Mouse (Mus musculus) E14TG2a.4 (cell line): ENCODE measurements around the gene Zfp981.
"Not testable (repeated sequence)": the region's sequence is repeated elsewhere in the genome, so short reads cannot be mapped to it uniquely, and the experiment has no call there.

Experiments used
- H3K27me3 ChIP-seq: 2 replicates; pipeline ENCODE4 v1.6.1; 2014; ENCODE audit warnings: low read length, control low read depth; ENCODE audit not compliant: insufficient read depth
- H3K36me3 ChIP-seq: 2 replicates; pipeline ENCODE4 v1.6.1; 2014; ENCODE audit warnings: low read length, control low read depth; ENCODE audit not compliant: insufficient read depth
- H3K4me1 ChIP-seq: replicated peaks from 2 replicates; pipeline ENCODE4 v1.6.1; 2014; ENCODE audit warnings: low read depth, low read length, control low read depth
- H3K4me3 ChIP-seq: replicated peaks from 2 replicates; pipeline ENCODE4 v1.5.1; 2014; ENCODE audit warnings: mild to moderate bottlenecking, low read length
- H3K9me3 ChIP-seq: 2 replicates; pipeline ENCODE4 v1.6.1; 2014; ENCODE audit warnings: low read length, control low read depth
- CTCF ChIP-seq: conservative IDR thresholded peaks from 2 replicates; pipeline ENCODE4 v1.5.1; 2014; ENCODE audit warnings: low read length
- NANOG ChIP-seq: IDR thresholded peaks from 2 replicates; pipeline ENCODE4 v1.6.1; 2014; ENCODE audit warnings: borderline replicate concordance, low read length, mixed read lengths
- POU5F1 ChIP-seq: IDR thresholded peaks from 2 replicates; pipeline ENCODE4 v1.6.1; 2014; ENCODE audit warnings: low read length, borderline replicate concordance

Gene Zfp981

GRCm38 (mm10) chr4:146534574-146534973 lies 32.7 kb downstream of the Zfp981 start:
- no peaks in the 10 kb centered on the region for H3K4me1 ChIP-seq
- no peak overlapping the region for H3K4me3 ChIP-seq
- peaks cover 44% of the 10 kb centered on the region for H3K9me3 ChIP-seq
- H3K36me3 ChIP-seq, result peaks cover 65% of the 10 kb centered on the region
- TF ChIP-seq CTCF, result no peak
- TF ChIP-seq NANOG, result no peak
- no peak for TF ChIP-seq POU5F1
- no peaks in the 10 kb centered on the region for H3K27me3 ChIP-seq

GRCm38 (mm10) chr4:146535883-146536282 lies 34.1 kb downstream of the Zfp981 start:
- TF ChIP-seq POU5F1 (no peak), CTCF (no peak)
- H3K4me1 ChIP-seq, result no peaks in the 10 kb centered on the region
- peaks cover 58% of the 10 kb centered on the region for H3K36me3 ChIP-seq
- no peak overlapping the region for H3K4me3 ChIP-seq
- H3K9me3 ChIP-seq, result peaks cover 47% of the 10 kb centered on the region
- H3K27me3 ChIP-seq, result no peaks in the 10 kb centered on the region

GRCm38 (mm10) chr4:146579905-146580873 lies 78.4 kb downstream of the Zfp981 start:
- not testable (repeated sequence) for H3K27me3 ChIP-seq, H3K36me3 ChIP-seq, H3K4me1 ChIP-seq, H3K9me3 ChIP-seq
- H3K4me3 ChIP-seq, result peak overlapping the region; percentile 55; the same call in 1 of the 2 replicates
